Mouse (Mus musculus) heart, embryonic 10.5 days (tissue): ENCODE measurements at regions not wholly inside any gene's neighbourhood (a gene's known extent, or its start where the extent isn't known, plus 50 kb on each side); places are given as distances from the start of the nearest gene placed in this dataset.

Experiments
- DNase-seq: peaks from one replicate; pipeline ENCODE4 v3.0.0-alpha.2; 2017; ENCODE audit warnings: low spot score
- H3K27ac ChIP-seq: fragments of 300-500 bp; sonication (generic); 2 replicates; pipeline ENCODE4 v1.5.1; 2016; ENCODE audit warnings: mild to moderate bottlenecking
- H3K27me3 ChIP-seq: fragments of 300-500 bp; sonication (generic); 2 replicates; pipeline ENCODE4 v1.6.1; 2016; ENCODE audit warnings: mild to moderate bottlenecking; ENCODE audit not compliant: poor library complexity, insufficient read depth, severe bottlenecking
- H3K36me3 ChIP-seq: fragments of 300-500 bp; sonication (generic); 2 replicates; pipeline ENCODE4 v1.6.1; 2016; ENCODE audit warnings: mild to moderate bottlenecking, moderate library complexity
- H3K4me1 ChIP-seq: fragments of 300-500 bp; sonication (generic); 2 replicates; pipeline ENCODE4 v1.6.1; 2016; ENCODE audit warnings: mild to moderate bottlenecking
- H3K4me3 ChIP-seq: fragments of 300-500 bp; sonication (generic); 2 replicates; pipeline ENCODE4 v1.5.1; 2016; ENCODE audit warnings: mild to moderate bottlenecking, moderate library complexity
- H3K9me3 ChIP-seq: fragments of 300-500 bp; sonication (generic); 2 replicates; pipeline ENCODE4 v1.6.1; 2016; ENCODE audit warnings: mild to moderate bottlenecking, moderate library complexity
- WGBS: fragments of 180-500 bp; shearing (Covaris S2); methylation state at CpG from one replicate; pipeline ENCODE4 v1.1.7; 2016; 5-methylcytosine and 5-hydroxymethylcytosine counted together

DNA sequence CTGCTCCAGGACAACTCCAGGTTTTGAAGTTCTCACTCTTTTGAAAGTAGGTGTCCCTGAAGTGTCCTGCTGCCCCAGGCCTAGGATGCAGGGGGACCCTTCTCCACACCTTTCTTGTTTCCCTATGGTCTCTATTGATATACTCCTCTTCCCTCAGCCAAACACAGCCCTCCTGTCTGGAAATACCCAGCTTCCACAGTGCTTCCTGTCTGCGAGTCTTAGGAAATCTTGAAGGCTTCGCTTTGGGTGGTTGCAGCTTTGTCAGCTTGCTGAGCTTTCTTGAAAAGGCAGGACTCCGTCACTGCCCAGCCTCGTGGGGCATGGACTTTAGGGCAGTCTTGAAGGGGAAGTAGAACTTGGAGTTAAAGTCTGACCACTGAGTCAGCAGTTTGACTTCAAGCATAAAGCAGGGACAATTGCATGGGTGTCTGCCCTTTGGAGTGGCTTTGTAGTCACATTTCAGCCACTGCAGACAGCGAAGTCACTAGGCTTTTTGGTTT is 51.1 kb upstream of the Lrrc52 start:
- WGBS = 76% methylated on average over 5 of the region's 5 CpGs

DNA sequence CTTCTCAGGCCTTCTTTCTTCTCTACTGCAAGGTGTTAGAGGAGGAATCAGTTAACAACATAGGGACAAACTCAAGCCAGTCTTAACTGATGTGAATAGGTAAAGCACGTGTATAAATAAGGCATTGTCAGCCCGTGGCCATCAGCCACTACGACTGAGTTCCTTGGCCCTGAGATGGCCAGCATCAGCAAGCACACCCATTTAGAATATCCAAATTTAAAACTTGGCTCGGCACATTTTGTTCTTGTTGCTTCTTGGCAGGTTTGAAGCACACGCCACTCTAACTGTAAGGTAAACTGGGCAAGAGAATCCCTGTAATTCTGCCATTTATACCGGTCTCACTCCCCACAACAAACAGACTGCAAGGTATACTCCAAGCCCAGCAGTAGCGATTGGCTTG is 57.3 kb upstream of the Lrrc52 start:
- DNase-seq = peak; percentile 55
- H3K4me1 ChIP-seq = no peaks in the 10 kb centered on the region
- WGBS = 79% methylated on average over 7 of the region's 7 CpGs

More for the DNA sequence above, 51.1 kb upstream of the Lrrc52 start:
- peak; percentile 60 for DNase-seq
- Histone ChIP-seq H3K4me3 (no peak overlapping the region), H3K4me1 (no peaks in the 10 kb centered on the region), H3K27ac (no peak overlapping the region), H3K9me3 (no peaks in the 10 kb centered on the region), H3K27me3 (no peaks in the 10 kb centered on the region), H3K36me3 (no peaks in the 10 kb centered on the region)

DNA sequence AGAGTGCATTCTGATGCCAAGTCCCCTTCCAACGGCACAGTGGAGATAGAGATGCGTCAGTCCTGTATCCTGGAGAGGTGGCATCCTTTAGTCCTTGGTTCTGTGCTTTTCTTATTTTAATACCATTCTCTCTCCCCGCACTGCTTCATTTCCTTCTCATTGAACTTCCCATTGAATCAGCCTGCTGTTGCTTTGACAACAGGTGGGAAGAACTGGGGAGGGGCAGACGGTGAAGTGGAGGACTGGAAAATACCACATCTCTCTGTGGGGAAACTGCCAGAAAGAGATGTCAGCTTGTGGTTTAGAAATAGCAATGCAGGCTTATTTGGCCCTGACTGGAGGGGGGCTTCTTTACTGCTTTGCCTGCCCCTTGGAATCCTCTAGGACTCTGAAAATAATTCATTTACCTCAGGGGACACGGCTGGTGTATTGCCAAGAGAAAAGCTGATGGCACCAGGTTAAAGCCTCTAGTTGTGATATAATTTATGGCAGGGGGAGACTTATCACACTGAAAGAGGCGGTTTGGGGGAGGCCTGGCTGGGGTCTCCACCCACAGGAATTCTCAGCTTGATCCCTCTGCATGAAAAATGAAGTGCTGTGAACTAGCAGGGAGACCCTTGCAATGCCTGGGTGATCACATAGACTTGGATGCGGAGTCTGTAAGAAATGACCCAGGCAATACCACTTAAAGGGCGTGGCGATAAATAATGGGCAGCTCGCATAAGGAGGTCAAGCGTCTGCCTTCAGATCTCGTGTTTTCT is 65.4 kb upstream of the Rxrg start:
- no peak for DNase-seq
- Histone ChIP-seq H3K4me1 (no peaks in the 10 kb centered on the region), H3K4me3 (no peak overlapping the region), H3K27me3 (no peaks in the 10 kb centered on the region), H3K36me3 (no peaks in the 10 kb centered on the region), H3K27ac (no peak overlapping the region), H3K9me3 (no peaks in the 10 kb centered on the region)
- WGBS = 79% methylated on average over 12 of the region's 12 CpGs

More for the DNA sequence above, 57.3 kb upstream of the Lrrc52 start:
- no peaks in the 10 kb centered on the region for H3K36me3 ChIP-seq
- no peaks in the 10 kb centered on the region for H3K27me3 ChIP-seq
- H3K9me3 ChIP-seq = no peaks in the 10 kb centered on the region
- no peak overlapping the region for H3K27ac ChIP-seq
- H3K4me3 ChIP-seq = no peak overlapping the region

DNA sequence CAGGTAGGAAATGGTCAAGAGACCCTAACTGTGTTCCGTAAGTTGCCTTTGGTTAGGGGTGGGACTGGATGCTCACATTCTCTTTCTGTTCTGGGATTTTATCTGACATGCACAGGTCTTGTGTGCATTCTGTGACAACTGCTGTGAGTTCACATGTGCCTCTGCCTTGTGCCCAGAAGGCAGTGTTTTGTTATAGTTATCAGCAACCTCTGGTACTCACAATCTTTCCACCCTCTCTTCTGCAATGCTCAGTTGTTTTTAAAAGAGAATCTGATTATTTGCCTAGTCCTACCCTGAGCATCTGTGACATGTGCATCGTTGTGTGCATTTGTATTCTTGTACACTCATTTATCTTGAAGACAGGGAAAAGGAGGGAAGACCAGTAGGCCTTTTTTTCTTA is 52.2 kb upstream of the Rxrg start:
- no peaks in the 10 kb centered on the region for H3K9me3 ChIP-seq
- WGBS = 83% methylated on average over 2 of the region's 2 CpGs
- H3K4me1 ChIP-seq = no peaks in the 10 kb centered on the region
- H3K27ac ChIP-seq = no peak overlapping the region
- no peaks in the 10 kb centered on the region for H3K27me3 ChIP-seq
- no peaks in the 10 kb centered on the region for H3K36me3 ChIP-seq
- DNase-seq = peak; percentile 31
- no peak overlapping the region for H3K4me3 ChIP-seq

DNA sequence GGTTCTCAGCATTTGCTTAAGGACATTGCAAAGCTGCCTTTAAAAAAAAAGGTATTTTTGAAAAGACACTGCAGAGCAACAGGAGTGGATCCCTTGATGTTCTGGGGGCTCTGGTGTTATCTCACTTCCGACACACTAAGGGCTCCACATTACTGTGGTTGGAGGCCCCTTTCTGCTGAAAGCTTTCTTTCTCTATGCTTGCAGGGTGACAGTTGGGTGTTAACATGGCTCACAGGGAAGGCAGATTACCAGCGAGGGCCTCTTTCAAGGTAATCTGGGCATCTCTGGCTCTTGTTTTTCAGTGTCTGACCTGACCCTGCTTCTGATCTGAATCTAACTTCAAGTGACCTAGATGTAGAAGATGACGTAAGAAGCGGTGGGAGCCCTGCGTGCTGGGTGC is 50.9 kb upstream of the Rxrg start:
- H3K36me3 ChIP-seq = no peaks in the 10 kb centered on the region
- no peaks in the 10 kb centered on the region for H3K27me3 ChIP-seq
- H3K4me1 ChIP-seq = peaks cover 6% of the 10 kb centered on the region
- no peaks in the 10 kb centered on the region for H3K9me3 ChIP-seq
- H3K27ac ChIP-seq = no peak overlapping the region
- H3K4me3 ChIP-seq = no peak overlapping the region
- WGBS = 57% methylated on average over 5 of the region's 5 CpGs
- peak; percentile 61 for DNase-seq
